Mouse (Mus musculus) forebrain, embryonic 13.5 days (tissue): Measurements from ENCODE around the gene Hs1bp3. TPM values are rescaled to one million over a fixed set of nuclear protein-coding genes. Genes with fewer than 3 reads are reported as not detected.

Source experiments
- ATAC-seq: fragments of 200-750 bp; cut with Nextera tagmentation; 2 replicates; pipeline ENCODE4 v1.8.0; 2017
- H3K27ac ChIP-seq: fragments of 300-500 bp; sonication (generic); 2 replicates; pipeline ENCODE4 v1.5.1; 2015; ENCODE audit warnings: inconsistent platforms, mild to moderate bottlenecking, moderate library complexity
- H3K27me3 ChIP-seq: fragments of 300-500 bp; sonication (generic); 2 replicates; pipeline ENCODE4 v1.6.1; 2015; ENCODE audit warnings: mild to moderate bottlenecking, inconsistent platforms
- H3K36me3 ChIP-seq: fragments of 300-500 bp; sonication (generic); 2 replicates; pipeline ENCODE4 v1.6.1; 2015; ENCODE audit warnings: mild to moderate bottlenecking, inconsistent platforms; ENCODE audit not compliant: poor library complexity, severe bottlenecking
- H3K4me1 ChIP-seq: fragments of 300-500 bp; sonication (generic); 2 replicates; pipeline ENCODE4 v1.6.1; 2015; ENCODE audit warnings: inconsistent platforms
- H3K4me2 ChIP-seq: fragments of 300-500 bp; sonication (generic); 2 replicates; pipeline ENCODE4 v1.6.1; 2015; ENCODE audit warnings: inconsistent platforms, mild to moderate bottlenecking, moderate library complexity
- H3K4me3 ChIP-seq: fragments of 300-500 bp; sonication (generic); 2 replicates; pipeline ENCODE4 v1.5.1; 2015; ENCODE audit warnings: mild to moderate bottlenecking, inconsistent platforms
- H3K9ac ChIP-seq: fragments of 300-500 bp; sonication (generic); 2 replicates; pipeline ENCODE4 v1.6.1; 2015; ENCODE audit warnings: mild to moderate bottlenecking, inconsistent platforms
- H3K9me3 ChIP-seq: fragments of 300-500 bp; sonication (generic); replicated peaks from 2 replicates; pipeline ENCODE4 v1.6.1; 2016; ENCODE audit warnings: inconsistent platforms
- WGBS: fragments of 180-500 bp; shearing (Covaris S2); methylation state at CpG from one replicate; pipeline ENCODE4 v1.1.7; 2015; 5-methylcytosine and 5-hydroxymethylcytosine counted together
- polyA plus RNA-seq: library from polyadenylated mRNA; unstranded; fragments of >200 nt; fragmentation: Nextera tagmentation; extraction: Ambion mirVana; gene quantifications from 2 replicates; pipeline ENCODE4 v1.2.1, GENCODE M21; 2015

The Hs1bp3 gene
- polyA plus RNA-seq, 1 experiment from 2014 or later, result 8.9 TPM

GRCm38 (mm10) chr12:8393226-8393625 is 80.0 kb downstream of the Hs1bp3 start:
- Histone ChIP-seq H3K4me3 (no peak overlapping the region), H3K9ac (no peak overlapping the region), H3K4me1 (no peaks in the 10 kb centered on the region), H3K27me3 (no peaks in the 10 kb centered on the region), H3K36me3 (no peaks in the 10 kb centered on the region), H3K4me2 (no peak overlapping the region), H3K27ac (no peak overlapping the region), H3K9me3 (no peaks in the 10 kb centered on the region)
- no peak for ATAC-seq
- 83% methylated on average over 5 of the region's 5 CpGs for WGBS

Other genes with a start within 250 kb of the Hs1bp3 start
- gene Ldah, start 105.3 kb upstream of the Hs1bp3 start, polyA plus RNA-seq, result 78.7 and 84.7 TPM in 2 replicates
- gene Gdf7, start 11.5 kb upstream of the Hs1bp3 start, polyA plus RNA-seq, result not detected in 2 replicates
- 40.4 and 42.3 TPM in 2 replicates for gene Rhob, start 186.6 kb downstream of the Hs1bp3 start, polyA plus RNA-seq